Comparison of ENCODE assay signal across 27 mouse cellular contexts in genomic region chr4:88185872-88186426, GRCm38 (mm10).
"Had no signal": no experiment of that assay in that cellular context is flagged by ENCODE, and none has a peak within 500 bp of the region (broad histone marks: within the 10 kb centered on the region; RNA-seq: fewer than 3 reads in every experiment).

No protein-coding gene starts in this region.

- H3K9ac ChIP-seq: heart, embryonic 13.5 days; heart, embryonic 15.5 days; hindbrain, embryonic 13.5 days; hindbrain, embryonic 15.5 days; kidney, embryonic 15.5 days; limb, embryonic 13.5 days; limb, embryonic 15.5 days had no signal

- H3K36me3 ChIP-seq: heart, embryonic 15.5 days; hindbrain, embryonic 13.5 days had no signal

- H3K27ac ChIP-seq: gastrocnemius, adult 2 months; heart, adult 2 months; heart, embryonic 13.5 days; heart, embryonic 15.5 days; hindbrain, embryonic 13.5 days; hindbrain, embryonic 15.5 days; hindbrain, postnatal 0 days; kidney, embryonic 15.5 days; kidney, postnatal 0 days; limb, embryonic 13.5 days; limb, embryonic 15.5 days had no signal

- H3K9me3 ChIP-seq: heart, embryonic 13.5 days; heart, embryonic 15.5 days; hindbrain, embryonic 13.5 days; hindbrain, embryonic 15.5 days; kidney, embryonic 15.5 days; limb, embryonic 13.5 days; limb, embryonic 15.5 days had no signal

- H3K4me3 ChIP-seq: gastrocnemius, adult 2 months; heart, adult 2 months; heart, embryonic 13.5 days; heart, embryonic 15.5 days; hindbrain, embryonic 13.5 days; hindbrain, embryonic 15.5 days; kidney, embryonic 15.5 days; limb, embryonic 13.5 days; limb, embryonic 15.5 days had no signal

- H3K27me3 ChIP-seq: heart, embryonic 13.5 days; heart, embryonic 15.5 days; hindbrain, embryonic 13.5 days; hindbrain, embryonic 15.5 days; kidney, embryonic 15.5 days; limb, embryonic 13.5 days; limb, embryonic 15.5 days had no signal

- H3K4me2 ChIP-seq: heart, embryonic 11.5 days; heart, embryonic 13.5 days; heart, embryonic 15.5 days; hindbrain, embryonic 13.5 days; hindbrain, embryonic 15.5 days; kidney, embryonic 15.5 days; limb, embryonic 13.5 days; limb, embryonic 15.5 days; liver, embryonic 11.5 days had no signal

- DNase-seq: gastrocnemius, adult 2 months; gastrocnemius, postnatal 10 days; gastrocnemius, postnatal 25 days; heart, adult 11 months; heart, adult 2 months; heart, postnatal 14 days; heart, postnatal 36 days; kidney, adult 11 months; kidney, adult 2 months; kidney, adult 9 months; kidney, postnatal 14 days; kidney, postnatal 36 days; layer of hippocampus, adult 9-11 months; layer of hippocampus, postnatal 36 days; left cerebral cortex, postnatal 4 days had no signal

- ATAC-seq: hindbrain, postnatal 0 days; intestine, embryonic 16.5 days had no signal

- H3K4me1 ChIP-seq: hindbrain, embryonic 13.5 days; hindbrain, embryonic 15.5 days; kidney, embryonic 15.5 days; limb, embryonic 15.5 days had no signal
